8 mouse cellular contexts compared by ENCODE assay signal in genomic region chr16:4667190-4667808, GRCm38 (mm10). TPM values are rescaled to one million over a fixed set of nuclear protein-coding genes. Genes with fewer than 3 reads are reported as not detected.
DNase-seq lines count a peak whose midpoint lies in the region; ATAC-seq and TF ChIP-seq lines count a peak whose summit lies in the region.

No protein-coding gene starts in this region.

- peaks cover 9% of the 10 kb centered on the region for H3K4me1 ChIP-seq in limb, embryonic 10.5 days
- H3K4me1 ChIP-seq in midbrain, embryonic 13.5 days (replicated peaks): no peaks in the 10 kb centered on the region
- H3K4me1 ChIP-seq in small intestine, adult 2 months (ENCODE audit: control insufficient read depth, insufficient read depth, insufficient read length, low read length): no peaks in the 10 kb centered on the region

- peak; percentile 62 to 70 for DNase-seq in urinary bladder, adult 18-20 months (ENCODE audit: low spot score in 2 of 2)
- DNase-seq in urinary bladder, postnatal 10 days (ENCODE audit: low spot score): no peak
- DNase-seq in embryo, embryonic 9.5 days (ENCODE audit: extremely low spot score): peak; percentile 83
- DNase-seq in heart, adult 11 months: peak; percentile 96
- peak; percentile 87 for DNase-seq in kidney, adult 18-20 months
- peak; percentile 92 for DNase-seq in limb, embryonic 10.5 days (ENCODE audit: low spot score)

- H3K4me3 ChIP-seq in limb, embryonic 10.5 days: no peak overlapping the region
- no peak overlapping the region for H3K4me3 ChIP-seq in midbrain, embryonic 13.5 days (replicated peaks)
- H3K4me3 ChIP-seq in small intestine, adult 2 months (ENCODE audit: low read depth, low read length): no peak overlapping the region

- H3K36me3 ChIP-seq in limb, embryonic 10.5 days: peaks cover 75% of the 10 kb centered on the region
- H3K36me3 ChIP-seq in midbrain, embryonic 13.5 days: peaks cover 52% of the 10 kb centered on the region
- H3K36me3 ChIP-seq in small intestine, adult 2 months (ENCODE audit: control insufficient read depth, insufficient read depth, low read length): peaks cover 55% of the 10 kb centered on the region

- no peaks in the 10 kb centered on the region for H3K27me3 ChIP-seq in limb, embryonic 10.5 days (ENCODE audit: low read depth, poor library complexity, severe bottlenecking)
- H3K27me3 ChIP-seq in midbrain, embryonic 13.5 days: no peaks in the 10 kb centered on the region
- H3K27me3 ChIP-seq in small intestine, adult 2 months (ENCODE audit: control insufficient read depth, insufficient read depth, low read length): no peaks in the 10 kb centered on the region

- H3K9me3 ChIP-seq in limb, embryonic 10.5 days (replicated peaks): no peaks in the 10 kb centered on the region
- H3K9me3 ChIP-seq in midbrain, embryonic 13.5 days: no peaks in the 10 kb centered on the region

- TF ChIP-seq CTCF in small intestine, adult 2 months (IDR thresholded peaks at IDR 0.05; ENCODE audit: extremely low read depth, insufficient read length, insufficient replicate concordance, low read depth, low read length): peak; percentile 89

- H3K27ac ChIP-seq in limb, embryonic 10.5 days: peak overlapping the region; percentile 86
- no peak overlapping the region for H3K27ac ChIP-seq in midbrain, embryonic 13.5 days
- no peak overlapping the region for H3K27ac ChIP-seq in small intestine, adult 2 months (ENCODE audit: insufficient read depth, low read depth, low read length)

- H3K4me2 ChIP-seq in midbrain, embryonic 13.5 days (replicated peaks): no peak overlapping the region

- no peak overlapping the region for H3K9ac ChIP-seq in midbrain, embryonic 13.5 days (replicated peaks)

- TF ChIP-seq POLR2A in small intestine, adult 2 months (IDR thresholded peaks at IDR 0.05; ENCODE audit: low read depth, low read length): no peak

- WGBS in limb, embryonic 10.5 days: 33% methylated on average over 3 of the region's 3 CpGs
- WGBS in midbrain, embryonic 13.5 days: 29% methylated on average over 3 of the region's 3 CpGs
- 39% methylated on average over 3 of the region's 3 CpGs for whole genome bisulfite sequencing in small intestine, adult 2 months

- peak; percentile 86 for ATAC-seq in midbrain, embryonic 13.5 days

RNA-seq across cellular contexts. Expression of gene Coro7, which starts 12.3 kb away (rescaled TPM):
- 21.8 and 22.9 TPM in 2 replicates for polyA plus RNA-seq in limb, embryonic 10.5 days (2016; fragmentation: Nextera tagmentation; extraction: Ambion mirVana)
- 25.1 and 26.5 TPM in 2 replicates for polyA plus RNA-seq in midbrain, embryonic 13.5 days (2015; fragmentation: Nextera tagmentation; extraction: Ambion mirVana)
- polyA plus RNA-seq in small intestine, adult 2 months (2012; rRNA removed): 45.6 and 86.6 TPM in 2 replicates

RNA-seq across cellular contexts. Expression of gene Dnaja3, which starts 27.5 kb away (rescaled TPM):
- polyA plus RNA-seq in limb, embryonic 10.5 days (2016; fragmentation: Nextera tagmentation; extraction: Ambion mirVana): 64.1 and 70.2 TPM in 2 replicates
- polyA plus RNA-seq in midbrain, embryonic 13.5 days (2015; fragmentation: Nextera tagmentation; extraction: Ambion mirVana): 50.5 and 54.3 TPM in 2 replicates
- 10.2 and 13.7 TPM in 2 replicates for polyA plus RNA-seq in small intestine, adult 2 months (2012; rRNA removed)

RNA-seq across cellular contexts. Expression of gene Vasn, which starts 27.6 kb away (rescaled TPM):
- polyA plus RNA-seq in limb, embryonic 10.5 days (2016; fragmentation: Nextera tagmentation; extraction: Ambion mirVana): 22.5 and 28.3 TPM in 2 replicates
- 3.2 and 4.6 TPM in 2 replicates for polyA plus RNA-seq in midbrain, embryonic 13.5 days (2015; fragmentation: Nextera tagmentation; extraction: Ambion mirVana)
- polyA plus RNA-seq in small intestine, adult 2 months (2012; rRNA removed): 6.5 and 7.8 TPM in 2 replicates

RNA-seq across cellular contexts. Expression of gene Pam16, which starts 42.5 kb away (rescaled TPM):
- polyA plus RNA-seq in limb, embryonic 10.5 days (2016; fragmentation: Nextera tagmentation; extraction: Ambion mirVana): 108 and 113 TPM in 2 replicates
- polyA plus RNA-seq in midbrain, embryonic 13.5 days (2015; fragmentation: Nextera tagmentation; extraction: Ambion mirVana): 153 and 155 TPM in 2 replicates
- polyA plus RNA-seq in small intestine, adult 2 months (2012; rRNA removed): 6.0 and 8.7 TPM in 2 replicates

RNA-seq across cellular contexts. Expression of gene Nmral1, which starts 51.9 kb away (rescaled TPM):
- 264 and 277 TPM in 2 replicates for polyA plus RNA-seq in limb, embryonic 10.5 days (2016; fragmentation: Nextera tagmentation; extraction: Ambion mirVana)
- 102 and 104 TPM in 2 replicates for polyA plus RNA-seq in midbrain, embryonic 13.5 days (2015; fragmentation: Nextera tagmentation; extraction: Ambion mirVana)
- 2.2 and 5.6 TPM in 2 replicates for polyA plus RNA-seq in small intestine, adult 2 months (2012; rRNA removed)
